ENCODE assay signal across 19 mouse cellular contexts in genomic region chr14:79532036-79532776, GRCm38 (mm10). TPM values are rescaled to one million over a fixed set of nuclear protein-coding genes. Genes with fewer than 3 reads are reported as not detected.
DNase-seq lines count a peak whose midpoint lies in the region; ATAC-seq and TF ChIP-seq lines count a peak whose summit lies in the region.
"Had no signal": no experiment of that assay in that cellular context is flagged by ENCODE, and none has a peak within 500 bp of the region (broad histone marks: within the 10 kb centered on the region; RNA-seq: fewer than 3 reads in every experiment).

No protein-coding gene starts in this region.

- TF ChIP-seq POLR2A in bone marrow macrophage, adult 2 months (IDR thresholded peaks at IDR 0.05; ENCODE audit: borderline replicate concordance, low read depth, low read length): no peak

- WGBS in liver, embryonic 11.5 days: 76% methylated on average over 8 of the region's 8 CpGs
- WGBS in liver, postnatal 0 days (ENCODE audit: insufficient replicate concordance): 68% methylated on average over 8 of the region's 8 CpGs
- WGBS in forebrain, embryonic 15.5 days: 86% methylated on average over 8 of the region's 8 CpGs

- peak overlapping the region; percentile 83; the same call in 1 of the 2 replicates for H3K27ac ChIP-seq in liver, embryonic 11.5 days (ENCODE audit: low read depth, low read length)
- H3K27ac ChIP-seq in bone marrow macrophage, adult 2 months (ENCODE audit: insufficient read depth, low read depth, low read length): peak overlapping the region; percentile 93
- peak overlapping the region; percentile 82 for H3K27ac ChIP-seq in liver, postnatal 0 days (ENCODE audit: low read depth)
- no peak overlapping the region for H3K27ac ChIP-seq in forebrain, embryonic 15.5 days (replicated peaks)
- H3K27ac ChIP-seq: embryonic facial prominence, embryonic 15.5 days; hindbrain, embryonic 14.5 days; limb, embryonic 13.5 days; midbrain, embryonic 13.5 days had no signal

- TF ChIP-seq CTCF in bone marrow macrophage, adult 2 months (IDR thresholded peaks at IDR 0.05; ENCODE audit: low read depth, low read length): no peak
- no peak for TF ChIP-seq CTCF in liver, postnatal 0 days (IDR thresholded peaks at IDR 0.05; ENCODE audit: low read depth)

- ATAC-seq in liver, embryonic 11.5 days (replicated peaks; ENCODE audit: low FRiP score): no peak
- no peak for ATAC-seq in liver, postnatal 0 days
- no peak for ATAC-seq in forebrain, embryonic 15.5 days (replicated peaks)
- ATAC-seq: midbrain, embryonic 13.5 days had no signal

- no peak overlapping the region; the same call in 1 of the 2 replicates for H3K4me2 ChIP-seq in liver, embryonic 11.5 days
- H3K4me2 ChIP-seq in liver, postnatal 0 days (ENCODE audit: low read depth, low read length): no peak overlapping the region
- H3K4me2 ChIP-seq in forebrain, embryonic 15.5 days (replicated peaks): no peak overlapping the region
- H3K4me2 ChIP-seq: embryonic facial prominence, embryonic 15.5 days; hindbrain, embryonic 14.5 days; limb, embryonic 13.5 days; midbrain, embryonic 13.5 days had no signal

- H3K9ac ChIP-seq in liver, embryonic 11.5 days (ENCODE audit: low read depth, low read length): no peak overlapping the region
- no peak overlapping the region for H3K9ac ChIP-seq in liver, postnatal 0 days (replicated peaks)
- H3K9ac ChIP-seq in forebrain, embryonic 15.5 days (replicated peaks): no peak overlapping the region
- H3K9ac ChIP-seq: embryonic facial prominence, embryonic 15.5 days; hindbrain, embryonic 14.5 days; limb, embryonic 13.5 days; midbrain, embryonic 13.5 days had no signal

- H3K27me3 ChIP-seq in liver, embryonic 11.5 days (replicated peaks; ENCODE audit: control insufficient read depth, insufficient read depth, low read length): no peaks in the 10 kb centered on the region
- H3K27me3 ChIP-seq in liver, postnatal 0 days (ENCODE audit: insufficient read depth, low read length): no peaks in the 10 kb centered on the region
- no peaks in the 10 kb centered on the region for H3K27me3 ChIP-seq in forebrain, embryonic 15.5 days
- H3K27me3 ChIP-seq: embryonic facial prominence, embryonic 15.5 days; limb, embryonic 13.5 days; midbrain, embryonic 13.5 days had no signal

- peaks cover 47% of the 10 kb centered on the region for H3K4me1 ChIP-seq in liver, embryonic 11.5 days (replicated peaks; ENCODE audit: control insufficient read depth, insufficient read depth, low read length)
- peaks cover 48% of the 10 kb centered on the region for H3K4me1 ChIP-seq in bone marrow macrophage, adult 2 months (ENCODE audit: control insufficient read depth, insufficient read depth, low read length)
- H3K4me1 ChIP-seq in liver, postnatal 0 days (ENCODE audit: insufficient read depth): peaks cover 52% of the 10 kb centered on the region
- no peaks in the 10 kb centered on the region for H3K4me1 ChIP-seq in forebrain, embryonic 15.5 days
- H3K4me1 ChIP-seq: embryonic facial prominence, embryonic 15.5 days; limb, embryonic 13.5 days; midbrain, embryonic 13.5 days had no signal

- no peak overlapping the region for H3K4me3 ChIP-seq in liver, embryonic 11.5 days (ENCODE audit: low read depth, low read length)
- peak overlapping the region; percentile 23 for H3K4me3 ChIP-seq in bone marrow macrophage, adult 2 months (ENCODE audit: insufficient read depth, low read length)
- no peak overlapping the region for H3K4me3 ChIP-seq in liver, postnatal 0 days (ENCODE audit: low read depth, low read length)
- no peak overlapping the region for H3K4me3 ChIP-seq in forebrain, embryonic 15.5 days
- H3K4me3 ChIP-seq: embryonic facial prominence, embryonic 15.5 days; limb, embryonic 13.5 days; midbrain, embryonic 13.5 days; myocyte had no signal

- H3K36me3 ChIP-seq in liver, embryonic 11.5 days (ENCODE audit: control insufficient read depth, insufficient read depth, low read length): no peaks in the 10 kb centered on the region
- H3K36me3 ChIP-seq in liver, postnatal 0 days (replicated peaks; ENCODE audit: insufficient read depth, low read length): peaks cover 8% of the 10 kb centered on the region
- no peaks in the 10 kb centered on the region for H3K36me3 ChIP-seq in forebrain, embryonic 15.5 days
- H3K36me3 ChIP-seq: embryonic facial prominence, embryonic 15.5 days; limb, embryonic 13.5 days; midbrain, embryonic 13.5 days had no signal

- TF ChIP-seq EP300 in liver, postnatal 0 days (IDR thresholded peaks at IDR 0.05; ENCODE audit: low read depth): no peak

- no peak for DNase-seq in liver, embryonic 11.5 days (ENCODE audit: low spot score)
- DNase-seq in liver: no peak
- no peak for DNase-seq in liver, postnatal 0 days
- DNase-seq in thymus, postnatal 14 days: peak; percentile 33
- no peak for DNase-seq in layer of hippocampus, postnatal 10 days (ENCODE audit: low spot score in 2 of 2)
- DNase-seq in kidney, adult 18-20 months: no peak
- DNase-seq: adrenal gland, postnatal 25 days; cerebellum, adult 9-10 months; heart, postnatal 10 days; kidney, adult 9 months; right cerebral cortex, postnatal 25 days had no signal

- no peaks in the 10 kb centered on the region for H3K9me3 ChIP-seq in liver, embryonic 11.5 days (ENCODE audit: control insufficient read depth, low read length)
- no peaks in the 10 kb centered on the region for H3K9me3 ChIP-seq in liver, postnatal 0 days (ENCODE audit: low read length)
- no peaks in the 10 kb centered on the region for H3K9me3 ChIP-seq in forebrain, embryonic 15.5 days
- H3K9me3 ChIP-seq: embryonic facial prominence, embryonic 15.5 days; G1E; limb, embryonic 13.5 days; midbrain, embryonic 13.5 days had no signal

RNA-seq across cellular contexts. Expression of gene Wbp4, which starts 50.9 kb away (rescaled TPM):
- polyA plus RNA-seq in liver, embryonic 11.5 days (2014; fragmentation: Nextera tagmentation; extraction: Ambion mirVana): 35.8 and 38.7 TPM in 2 replicates
- polyA plus RNA-seq in bone marrow macrophage, adult 2 months (2012; ENCODE audit: insufficient read depth, insufficient read length, missing spikeins): 41.3 and 55.2 TPM in 2 replicates
- polyA plus RNA-seq in liver, postnatal 0 days (2015; fragmentation: Nextera tagmentation; extraction: Ambion mirVana): 15.1 and 16.2 TPM in 2 replicates
- total RNA-seq in layer of hippocampus, postnatal 10 days (2021): 10 to 100 TPM; 49.7 to 51.2 TPM
- 43.4 and 46.8 TPM in 2 replicates for polyA plus RNA-seq in forebrain, embryonic 15.5 days (2015; fragmentation: Nextera tagmentation; extraction: Ambion mirVana)

RNA-seq across cellular contexts. Expression of gene Elf1, which starts 51.2 kb away (rescaled TPM):
- polyA plus RNA-seq in liver, embryonic 11.5 days (2014; fragmentation: Nextera tagmentation; extraction: Ambion mirVana): 22.7 and 25.3 TPM in 2 replicates
- polyA plus RNA-seq in bone marrow macrophage, adult 2 months (2012; ENCODE audit: insufficient read depth, insufficient read length, missing spikeins): 69.9 and 74.0 TPM in 2 replicates
- polyA plus RNA-seq in liver, postnatal 0 days (2015; fragmentation: Nextera tagmentation; extraction: Ambion mirVana): 9.0 and 11.0 TPM in 2 replicates
- 1 to 10 TPM; 6.0 to 6.1 TPM for total RNA-seq in layer of hippocampus, postnatal 10 days (2021)
- 3.3 and 3.7 TPM in 2 replicates for polyA plus RNA-seq in forebrain, embryonic 15.5 days (2015; fragmentation: Nextera tagmentation; extraction: Ambion mirVana)

RNA-seq across cellular contexts. Expression of gene Sugt1, which starts 55.3 kb away (rescaled TPM):
- 95.0 and 95.5 TPM in 2 replicates for polyA plus RNA-seq in liver, embryonic 11.5 days (2014; fragmentation: Nextera tagmentation; extraction: Ambion mirVana)
- 179 and 188 TPM in 2 replicates for polyA plus RNA-seq in bone marrow macrophage, adult 2 months (2012; ENCODE audit: insufficient read depth, insufficient read length, missing spikeins)
- 33.2 and 33.5 TPM in 2 replicates for polyA plus RNA-seq in liver, postnatal 0 days (2015; fragmentation: Nextera tagmentation; extraction: Ambion mirVana)
- total RNA-seq in layer of hippocampus, postnatal 10 days (2021): 10 to 100 TPM; 89.6 to 95.4 TPM
- 116 and 122 TPM in 2 replicates for polyA plus RNA-seq in forebrain, embryonic 15.5 days (2015; fragmentation: Nextera tagmentation; extraction: Ambion mirVana)
